Mouse (Mus musculus) midbrain, embryonic 14.5 days (tissue): Measurements from ENCODE around the gene Rnf126. TPM values are rescaled to one million over a fixed set of nuclear protein-coding genes. Genes with fewer than 3 reads are reported as not detected.
A peak's percentile ranks its signal among the peaks of the same experiment; 100 is the strongest.

Experiments used
- ATAC-seq: fragments of 200-750 bp; cut with Nextera tagmentation; 2 replicates; pipeline ENCODE4 v1.8.0; 2017; ENCODE audit warnings: moderate number of reproducible peaks, moderate library complexity; ENCODE audit not compliant: low FRiP score, low TSS enrichment
- DNase-seq: peaks from one replicate; pipeline ENCODE4 v3.0.0-alpha.2; 2015
- H3K27ac ChIP-seq: fragments of 300-500 bp; sonication (generic); replicated peaks from 2 replicates; pipeline ENCODE4 v1.5.1; 2014; ENCODE audit warnings: mild to moderate bottlenecking, low read depth, low read length, moderate library complexity
- H3K27me3 ChIP-seq: fragments of 300-500 bp; sonication (generic); 2 replicates; pipeline ENCODE4 v1.6.1; 2014; ENCODE audit warnings: low read length, control low read depth, mixed read lengths; ENCODE audit not compliant: control insufficient read depth, insufficient read depth
- H3K36me3 ChIP-seq: fragments of 300-500 bp; sonication (generic); 2 replicates; pipeline ENCODE4 v1.6.1; 2014; ENCODE audit warnings: low read length, control low read depth; ENCODE audit not compliant: control insufficient read depth, insufficient read depth
- H3K4me1 ChIP-seq: fragments of 300-500 bp; sonication (generic); 2 replicates; pipeline ENCODE4 v1.6.1; 2014; ENCODE audit warnings: mild to moderate bottlenecking, antibody characterized with exemption, low read length, control low read depth; ENCODE audit not compliant: control insufficient read depth, insufficient read depth
- H3K4me2 ChIP-seq: fragments of 300-500 bp; sonication (generic); 2 replicates; pipeline ENCODE4 v1.6.1; 2014; ENCODE audit warnings: mild to moderate bottlenecking, low read length, moderate library complexity
- H3K4me3 ChIP-seq: fragments of 300-500 bp; sonication (generic); replicated peaks from 2 replicates; pipeline ENCODE4 v1.5.1; 2014; ENCODE audit warnings: low read depth, low read length
- H3K9ac ChIP-seq: fragments of 300-500 bp; sonication (generic); replicated peaks from 2 replicates; pipeline ENCODE4 v1.6.1; 2014; ENCODE audit warnings: mild to moderate bottlenecking, low read length, moderate library complexity
- H3K9me3 ChIP-seq: fragments of 300-500 bp; sonication (generic); 2 replicates; pipeline ENCODE4 v1.6.1; 2016; ENCODE audit warnings: low read length, control low read depth, mixed read lengths; ENCODE audit not compliant: control insufficient read depth
- WGBS: fragments of 180-500 bp; shearing (Covaris S2); extraction: QIAGEN DNeasy Blood & Tissue Kit; methylation state at CpG from one replicate; pipeline ENCODE4 v1.1.7; 2014; 5-methylcytosine and 5-hydroxymethylcytosine counted together
- polyA plus RNA-seq: library from polyadenylated mRNA; unstranded; fragments of >200 nt; fragmentation: Nextera tagmentation; extraction: Ambion mirVana; gene quantifications from 2 replicates; pipeline ENCODE4 v1.2.1, GENCODE M21; 2014

Rnf126 gene
- polyA plus RNA-seq, 1 experiment from 2014 or later = 94.6 TPM

- H3K27me3 ChIP-seq = peaks cover 17% of the 10 kb centered on the region
- no peak overlapping the region for H3K9ac ChIP-seq
- DNase-seq (no peak), ATAC-seq (no peak)
- no peak overlapping the region for H3K4me3 ChIP-seq
- no peak overlapping the region for H3K4me2 ChIP-seq
- H3K9me3 ChIP-seq = no peaks in the 10 kb centered on the region
- no peaks in the 10 kb centered on the region for H3K36me3 ChIP-seq
- 48% methylated on average over 6 of the region's 6 CpGs for WGBS
- H3K4me1 ChIP-seq = 0 out of 2 replicates have a peak, but pooled peaks cover under 1% of the 10 kb centered on the region
- H3K27ac ChIP-seq = no peak overlapping the region
Observed at GRCm38 (mm10) chr10:79723047-79723446, 43.7 kb downstream of the Rnf126 start.

GRCm38 (mm10) chr10:79721089-79721488 lies 45.7 kb downstream of the Rnf126 start:
- Histone ChIP-seq H3K4me3 (no peak overlapping the region), H3K9ac (no peak overlapping the region), H3K36me3 (no peaks in the 10 kb centered on the region), H3K27me3 (peaks cover 34% of the 10 kb centered on the region), H3K4me1 (0 out of 2 replicates have a peak, but pooled peaks cover 2% of the 10 kb centered on the region), H3K27ac (no peak overlapping the region), H3K9me3 (no peaks in the 10 kb centered on the region), H3K4me2 (no peak overlapping the region)
- no peak for DNase-seq
- WGBS = 65% methylated on average over 5 of the region's 5 CpGs
- no peak for ATAC-seq

GRCm38 (mm10) chr10:79717640-79718357 lies 49.0 kb downstream of the Rnf126 start:
- Histone ChIP-seq H3K27ac (no peak overlapping the region), H3K9me3 (no peaks in the 10 kb centered on the region), H3K36me3 (no peaks in the 10 kb centered on the region), H3K27me3 (peaks cover 49% of the 10 kb centered on the region), H3K4me1 (0 out of 2 replicates have a peak, but pooled peaks cover 2% of the 10 kb centered on the region), H3K4me2 (peak overlapping the region; percentile 84), H3K9ac (peak overlapping the region; percentile 70; the same call in 1 of the 2 replicates), H3K4me3 (peak overlapping the region; percentile 57)
- ATAC-seq (no peak), DNase-seq (peak; percentile 65)
- 3% methylated on average over 43 of the region's 43 CpGs for WGBS

GRCm38 (mm10) chr10:79716988-79717355 lies 49.8 kb downstream of the Rnf126 start:
- Histone ChIP-seq H3K9me3 (no peaks in the 10 kb centered on the region), H3K4me1 (0 out of 2 replicates have a peak, but pooled peaks cover 2% of the 10 kb centered on the region), H3K4me3 (peak overlapping the region; percentile 57), H3K4me2 (peak overlapping the region; percentile 84), H3K27ac (0 out of 2 replicates have a peak overlapping the region, but pooled peaks have one; percentile 13), H3K27me3 (peaks cover 49% of the 10 kb centered on the region), H3K36me3 (peaks cover 2% of the 10 kb centered on the region), H3K9ac (peak overlapping the region; percentile 70)
- DNase-seq (peak; percentile 64), ATAC-seq (peak; percentile 12)
- WGBS = 0% methylated on average over 32 of the region's 44 CpGs

- no peaks in the 10 kb centered on the region for H3K9me3 ChIP-seq
- 0 out of 2 replicates have a peak, but pooled peaks cover 2% of the 10 kb centered on the region for H3K4me1 ChIP-seq
- H3K36me3 ChIP-seq = peaks cover 8% of the 10 kb centered on the region
- peak within 1 kb of the TSS; percentile 57 for H3K4me3 ChIP-seq
- WGBS = 1% methylated on average over 61 of the region's 91 CpGs
- peaks cover 49% of the 10 kb centered on the region for H3K27me3 ChIP-seq
- ATAC-seq (peak; percentile 51), DNase-seq (peak; percentile 72)
- H3K27ac ChIP-seq = 0 out of 2 replicates have a peak within 1 kb of the TSS, but pooled peaks have one; percentile 13
- peak within 1 kb of the TSS; percentile 84 for H3K4me2 ChIP-seq
- H3K9ac ChIP-seq = peak within 1 kb of the TSS; percentile 70
Observed at GRCm38 (mm10) chr10:79716254-79716987, 50.3 kb downstream of the Rnf126 start, which contains the start of gene Hcn2. Gene Hcn2, plus strand, starts transcription at chr10:79716634.

- DNase-seq (no peak), ATAC-seq (no peak)
- H3K4me2 ChIP-seq = no peak overlapping the region
- 57% methylated on average over 4 of the region's 4 CpGs for WGBS
- no peaks in the 10 kb centered on the region for H3K9me3 ChIP-seq
- H3K4me1 ChIP-seq = 0 out of 2 replicates have a peak, but pooled peaks cover 2% of the 10 kb centered on the region
- H3K27me3 ChIP-seq = peaks cover 49% of the 10 kb centered on the region
- H3K36me3 ChIP-seq = peaks cover 22% of the 10 kb centered on the region
- no peak overlapping the region for H3K9ac ChIP-seq
- no peak overlapping the region for H3K27ac ChIP-seq
- H3K4me3 ChIP-seq = no peak overlapping the region
Observed at GRCm38 (mm10) chr10:79714996-79715395, 51.8 kb downstream of the Rnf126 start.

GRCm38 (mm10) chr10:79713163-79713562 lies 53.6 kb downstream of the Rnf126 start:
- WGBS = 47% methylated on average over 1 of the region's 1 CpGs
- Histone ChIP-seq H3K27ac (no peak overlapping the region), H3K4me1 (0 out of 2 replicates have a peak, but pooled peaks cover 2% of the 10 kb centered on the region), H3K9me3 (no peaks in the 10 kb centered on the region), H3K4me3 (no peak overlapping the region), H3K4me2 (no peak overlapping the region), H3K9ac (no peak overlapping the region), H3K27me3 (peaks cover 33% of the 10 kb centered on the region), H3K36me3 (peaks cover 38% of the 10 kb centered on the region)
- ATAC-seq = no peak
- no peak for DNase-seq

GRCm38 (mm10) chr10:79712499-79713126 lies 54.1 kb downstream of the Rnf126 start:
- WGBS = 10% methylated on average over 4 of the region's 6 CpGs
- ATAC-seq = 0 out of 2 replicates have a peak, but pooled peaks have one; percentile 17

More at GRCm38 (mm10) chr10:79712499-79713126, 54.1 kb downstream of the Rnf126 start:
- DNase-seq = peak; percentile 87
- Histone ChIP-seq H3K27me3 (peaks cover 27% of the 10 kb centered on the region), H3K4me2 (no peak overlapping the region), H3K36me3 (peaks cover 38% of the 10 kb centered on the region), H3K9ac (no peak overlapping the region), H3K4me1 (0 out of 2 replicates have a peak, but pooled peaks cover under 1% of the 10 kb centered on the region), H3K4me3 (no peak overlapping the region), H3K9me3 (no peaks in the 10 kb centered on the region), H3K27ac (no peak overlapping the region)
